Mouse (Mus musculus): Measurements from ENCODE around the gene Smcr8.

GRCm38 (mm10) chr11:60826700-60827099 is 49.4 kb downstream of the Smcr8 start:
- TF ChIP-seq CTCF (conservative IDR thresholded peaks at IDR 0.05; ENCODE audit: insufficient read depth, insufficient read length, low read depth, low read length) (no peak), POLR2A (IDR thresholded peaks at IDR 0.05; ENCODE audit: low read depth, low read length) (no peak)

All from kidney, adult 2 months (tissue).